Mouse (Mus musculus): ENCODE results near the gene Gm8947.

Gm8947 gene

DNA sequence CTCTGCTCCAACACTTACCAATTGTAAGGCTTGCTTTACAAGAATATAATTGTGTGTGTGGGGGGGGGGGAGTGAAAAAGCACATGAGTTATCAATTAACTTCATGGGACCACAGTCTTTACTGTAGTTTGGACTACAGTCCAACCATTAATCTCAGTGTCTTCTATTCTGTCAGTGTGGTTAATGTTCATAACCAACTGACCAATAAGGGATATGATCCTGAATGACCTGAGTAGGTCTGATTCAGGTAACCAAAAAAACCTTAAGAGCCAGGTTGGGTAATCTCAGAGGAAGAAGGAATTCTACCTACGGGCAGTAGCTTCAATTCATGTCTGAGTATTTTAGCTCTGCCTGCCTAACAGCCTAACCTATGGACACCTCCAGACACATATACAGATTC lies 32.4 kb downstream of the Gm8947 start:
- no peak for DNase-seq (ENCODE audit: low read depth, low spot score)

DNA sequence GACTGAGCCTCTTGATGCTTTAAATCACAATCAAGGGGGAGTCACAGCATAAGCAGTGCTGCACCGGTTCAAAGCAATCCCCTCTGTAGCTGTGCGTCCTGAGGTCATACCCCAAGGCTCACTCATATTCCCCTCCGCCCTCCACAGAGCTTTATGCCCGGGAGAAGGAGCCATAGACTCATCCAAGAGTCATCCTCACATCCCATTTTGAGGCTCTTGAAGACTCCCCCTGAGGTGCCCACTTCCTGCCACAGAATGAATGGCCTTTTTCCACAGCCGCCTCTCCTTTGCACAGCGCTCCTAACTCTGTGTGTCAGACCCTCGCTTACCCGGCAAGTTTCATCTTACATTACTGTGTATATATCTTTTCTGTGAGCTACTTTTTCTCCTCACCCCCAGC lies 35.3 kb downstream of the Gm8947 start:
- DNase-seq (ENCODE audit: low read depth, low spot score), result no peak

DNA sequence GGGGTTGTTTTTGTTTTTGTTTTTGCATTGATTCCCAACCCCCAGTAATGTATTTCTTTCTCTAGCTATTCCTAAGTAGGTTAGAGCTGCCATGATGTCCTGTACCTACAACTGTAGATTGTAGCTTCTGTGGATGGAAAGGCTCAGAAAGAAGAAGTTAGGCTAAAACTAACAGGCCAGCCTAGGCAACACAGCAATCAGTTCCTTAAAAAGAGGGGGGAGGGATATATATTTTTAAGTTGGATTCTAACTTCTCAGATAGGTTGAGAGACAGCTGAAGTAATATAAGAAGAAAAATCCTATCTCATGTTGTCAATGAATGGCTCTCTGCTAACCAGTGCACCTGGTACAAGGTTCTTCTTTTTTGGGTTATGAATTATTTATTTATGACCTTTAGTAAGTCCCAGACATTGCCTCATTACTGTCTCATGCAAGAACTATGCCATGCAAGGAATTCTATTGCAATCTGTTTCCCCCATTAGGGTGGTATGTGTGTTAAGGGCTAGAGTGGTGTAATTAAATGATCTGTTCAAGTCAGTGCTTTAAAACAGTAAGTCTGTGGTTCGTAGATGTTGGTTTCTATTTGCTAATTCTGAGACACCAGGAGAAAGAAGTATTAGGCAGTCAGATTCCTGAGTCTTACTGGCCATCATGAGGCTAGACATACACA lies 36.3 kb downstream of the Gm8947 start:
- peak; percentile 33 for DNase-seq (ENCODE audit: low read depth, low spot score)

DNA sequence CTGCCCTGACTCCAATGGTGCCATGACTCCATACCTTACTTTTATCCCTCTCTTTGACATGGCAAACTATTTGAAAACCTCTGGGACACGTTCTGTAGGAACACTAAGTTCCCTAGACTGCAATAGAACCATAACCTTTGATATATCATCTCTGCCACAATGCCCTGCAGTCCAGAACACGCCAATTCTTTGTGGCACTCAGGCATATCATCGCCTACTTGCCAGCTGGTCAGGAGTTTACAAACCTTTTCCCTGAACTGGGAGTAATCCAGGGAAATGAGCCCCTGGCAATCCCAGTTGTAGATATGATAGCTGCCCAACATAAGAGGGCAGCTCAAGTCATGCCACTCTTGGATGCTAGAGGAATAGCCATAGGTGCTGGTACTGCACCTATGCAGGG lies 40.2 kb downstream of the Gm8947 start:
- DNase-seq (ENCODE audit: low read depth, low spot score), result no peak

DNA sequence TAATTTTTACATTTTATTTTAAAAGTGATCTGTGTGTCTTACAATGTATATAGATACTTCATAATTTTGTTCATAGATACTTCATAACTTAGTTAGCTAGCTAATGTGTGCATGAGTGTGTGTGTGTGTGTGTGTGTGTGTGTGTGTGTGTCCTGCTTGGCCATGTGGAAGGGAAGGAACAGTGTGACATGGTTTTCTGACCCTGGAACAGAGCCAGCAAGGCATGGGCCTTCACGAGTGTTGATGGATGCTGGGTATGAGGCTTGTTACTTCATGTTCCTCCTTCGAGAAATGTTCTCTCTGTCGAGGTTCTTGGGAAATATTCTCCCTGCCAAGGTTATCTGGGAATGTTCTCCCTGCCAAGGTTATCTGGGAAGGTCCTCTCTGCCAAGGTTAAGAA lies 41.6 kb downstream of the Gm8947 start:
- DNase-seq (ENCODE audit: low read depth, low spot score), result no peak

DNA sequence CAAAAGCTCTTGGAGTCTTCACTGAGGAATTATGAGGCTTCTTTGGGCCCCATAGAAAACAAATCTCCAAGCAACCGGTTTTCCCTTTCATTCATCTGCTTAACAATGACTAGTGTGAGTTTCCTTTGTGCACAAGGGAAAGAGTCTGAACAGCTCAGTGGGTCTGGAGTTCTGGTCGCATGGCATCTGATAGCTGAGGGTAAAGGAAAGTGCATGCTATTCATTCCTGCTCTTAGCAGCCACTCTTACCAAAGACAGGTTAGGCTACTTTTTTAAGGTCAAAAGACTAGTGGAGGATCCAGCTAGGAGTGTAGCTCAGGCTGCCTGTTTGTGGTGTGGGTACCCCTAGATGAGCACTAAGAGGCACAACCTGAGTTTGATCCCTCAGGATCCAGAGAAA lies 43.4 kb downstream of the Gm8947 start:
- DNase-seq (ENCODE audit: low read depth, low spot score), result no peak

DNA sequence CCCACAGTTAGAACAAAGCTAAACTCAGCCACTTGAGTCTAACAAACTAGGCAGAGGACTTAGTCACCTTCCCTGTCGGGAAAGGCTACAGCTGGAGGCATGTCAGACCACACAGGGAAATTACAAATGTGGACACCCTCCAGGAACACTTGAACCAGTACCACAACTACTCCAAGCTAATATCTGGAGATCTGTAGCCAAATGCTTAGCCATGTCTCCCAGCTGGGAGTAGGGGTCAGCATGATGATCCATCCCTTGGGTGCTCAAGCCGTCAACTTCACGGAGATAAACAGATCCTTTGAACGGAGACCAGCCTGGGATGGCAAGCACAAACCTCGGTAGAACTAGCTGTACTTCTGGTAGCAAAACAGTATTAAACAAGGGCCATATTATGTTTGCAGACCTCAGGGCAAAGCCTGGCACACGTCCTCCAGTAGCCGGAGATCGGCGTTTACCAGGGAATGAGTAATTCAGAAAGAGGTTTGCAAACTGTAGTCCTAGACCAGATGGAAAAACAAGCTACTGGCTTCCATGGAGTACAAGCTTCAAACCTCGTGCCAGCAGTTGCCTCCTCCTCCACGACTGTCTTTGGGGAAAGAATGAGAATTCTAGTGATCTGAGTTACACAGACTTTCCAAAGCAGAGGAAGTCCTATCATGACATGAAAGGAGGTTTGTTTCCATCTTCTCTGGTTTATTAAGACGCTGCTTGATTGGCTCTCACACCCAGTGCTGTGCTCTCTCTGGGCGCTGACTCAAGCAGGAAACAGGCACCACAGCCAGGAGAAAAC lies 44.2 kb downstream of the Gm8947 start:
- DNase-seq (ENCODE audit: low read depth, low spot score), result no peak

DNA sequence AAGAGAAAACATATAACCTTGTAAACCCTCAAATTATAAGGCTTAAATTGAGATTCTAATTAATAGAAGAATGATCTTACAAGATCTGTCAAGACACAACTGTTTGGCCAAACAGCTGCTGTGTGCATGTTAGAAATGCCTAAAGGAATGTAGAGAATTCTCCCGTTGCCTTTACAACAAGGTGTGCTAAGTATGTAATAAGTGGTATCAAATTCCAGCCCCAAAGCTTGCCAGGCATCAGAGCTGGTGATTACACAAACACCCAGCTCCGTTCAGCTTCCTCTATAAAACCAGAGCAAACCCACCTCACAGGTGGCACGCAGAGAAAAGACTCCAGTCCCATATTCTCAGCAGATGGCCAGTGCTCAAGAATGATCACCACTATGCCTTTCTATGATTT lies 45.6 kb downstream of the Gm8947 start:
- DNase-seq (ENCODE audit: low read depth, low spot score), result no peak

DNA sequence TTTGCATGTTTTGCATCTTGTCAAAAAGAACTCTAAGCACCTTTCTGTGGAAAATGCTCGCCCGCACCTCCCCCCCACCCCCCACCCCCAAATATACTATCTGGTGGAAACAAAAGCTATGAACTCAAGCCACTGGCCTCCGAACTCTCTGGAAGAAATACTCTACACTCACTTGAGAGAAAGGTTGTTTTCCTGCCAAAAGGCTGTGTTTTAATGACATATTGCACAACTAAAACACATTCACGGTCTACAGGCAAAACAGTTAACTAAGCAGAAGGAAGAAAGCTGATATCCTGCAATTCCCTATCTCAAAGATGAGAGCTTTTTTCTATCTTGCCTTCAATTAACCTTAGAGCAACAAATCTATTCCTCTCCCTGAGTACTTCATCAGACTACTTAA lies 51.2 kb downstream of the Gm8947 start:
- DNase-seq (ENCODE audit: low read depth, low spot score), result no peak

All from A20 (cell line).